Mouse (Mus musculus) heart, adult 2 months (tissue): ENCODE results near the gene Sarnp.

ENCODE experiments used
- CTCF ChIP-seq: fragments of 200-600 bp; IDR thresholded peaks from 2 replicates; pipeline ENCODE4 v1.8.1; 2022; ENCODE audit warnings: antibody characterized with exemption, mild to moderate bottlenecking, moderate library complexity
- POLR2A ChIP-seq: fragments of 200-500 bp; IDR thresholded peaks from 2 replicates; pipeline ENCODE4 v1.6.1; 2011; ENCODE audit warnings: mild to moderate bottlenecking, low read depth, low read length, control low read depth; ENCODE audit not compliant: insufficient read depth

GRCm38 (mm10) chr10:128840612-128841011 lies 23.5 kb downstream of the Sarnp start:
- no peak for TF ChIP-seq CTCF
- no peak for TF ChIP-seq POLR2A
